Mouse (Mus musculus): ENCODE measurements around the gene Ssbp4.

The Ssbp4 gene

DNA sequence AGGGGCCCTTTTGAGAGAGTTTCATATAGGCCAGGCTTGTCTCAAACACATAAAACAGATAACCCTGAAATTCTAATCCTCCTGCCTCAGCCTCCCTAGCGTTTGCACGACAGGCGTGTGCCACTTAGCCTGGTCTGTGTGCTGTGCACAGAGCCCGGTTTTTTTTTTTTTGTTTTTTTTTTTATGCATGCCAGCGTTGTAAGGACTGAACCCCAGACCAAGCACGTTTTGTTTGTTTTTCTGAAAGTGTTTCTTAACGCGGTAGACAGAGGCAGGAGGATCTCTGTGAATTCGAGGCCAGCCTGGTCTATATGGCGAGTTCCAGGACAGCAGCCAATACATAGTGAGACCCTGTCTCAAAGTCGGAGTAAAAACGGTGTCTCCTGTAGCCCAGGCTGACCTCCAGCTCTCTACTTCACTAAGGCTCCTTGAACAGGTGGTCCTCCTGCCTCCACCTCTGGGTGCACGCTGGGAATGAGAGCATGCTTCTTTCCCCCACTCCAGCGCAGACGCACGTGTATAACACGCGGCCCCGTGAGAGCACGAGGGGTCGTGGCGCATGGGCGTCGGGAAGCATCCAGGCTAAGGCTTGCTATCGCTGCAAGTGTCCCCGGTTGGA is at the start of gene Ssbp4:
TSS of gene Ssbp4 (minus strand) at position 124 of the 619 bp plus-strand sequence.
- no peak for DNase-seq

DNA sequence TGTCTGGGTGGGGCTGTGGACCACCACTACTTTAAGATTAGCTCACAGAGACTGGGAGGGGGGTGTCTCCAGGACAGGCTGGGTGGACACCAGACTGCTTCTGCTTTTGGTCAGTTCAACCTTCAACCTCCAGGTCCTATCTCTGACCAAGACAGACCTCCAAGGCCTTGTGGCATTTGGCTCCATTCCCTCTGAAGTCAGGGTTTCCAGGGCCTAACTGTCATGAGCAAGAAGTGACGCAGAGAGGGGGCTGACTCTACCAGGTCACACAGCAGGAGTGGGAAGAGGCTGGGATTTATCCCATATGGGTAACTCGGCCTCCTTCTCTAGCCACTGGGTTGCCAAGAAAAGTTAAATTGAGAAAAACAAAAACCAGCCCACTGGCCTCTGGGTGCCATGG is 49.1 kb upstream of the Ssbp4 start:
- no peak for DNase-seq

DNA sequence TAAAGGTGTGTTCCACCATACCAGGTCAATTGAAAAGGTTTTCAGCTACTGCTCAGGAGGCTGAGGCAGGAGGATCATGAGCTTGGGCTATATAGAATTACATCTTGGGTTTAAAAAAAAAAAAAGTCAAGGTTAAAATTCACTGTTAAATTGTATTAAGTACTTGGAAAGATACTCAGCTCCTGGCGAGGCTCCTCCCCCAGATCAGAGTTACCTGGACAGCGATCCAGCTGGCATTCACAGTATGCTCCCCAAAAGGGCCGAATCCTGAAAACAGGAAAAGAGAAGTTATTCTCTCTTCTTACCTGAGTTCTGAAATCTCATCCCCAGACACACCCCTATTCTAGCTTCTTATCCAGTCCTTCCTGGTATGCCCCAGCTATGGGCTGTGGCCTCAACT is 48.5 kb upstream of the Ssbp4 start:
- DNase-seq, result no peak

DNA sequence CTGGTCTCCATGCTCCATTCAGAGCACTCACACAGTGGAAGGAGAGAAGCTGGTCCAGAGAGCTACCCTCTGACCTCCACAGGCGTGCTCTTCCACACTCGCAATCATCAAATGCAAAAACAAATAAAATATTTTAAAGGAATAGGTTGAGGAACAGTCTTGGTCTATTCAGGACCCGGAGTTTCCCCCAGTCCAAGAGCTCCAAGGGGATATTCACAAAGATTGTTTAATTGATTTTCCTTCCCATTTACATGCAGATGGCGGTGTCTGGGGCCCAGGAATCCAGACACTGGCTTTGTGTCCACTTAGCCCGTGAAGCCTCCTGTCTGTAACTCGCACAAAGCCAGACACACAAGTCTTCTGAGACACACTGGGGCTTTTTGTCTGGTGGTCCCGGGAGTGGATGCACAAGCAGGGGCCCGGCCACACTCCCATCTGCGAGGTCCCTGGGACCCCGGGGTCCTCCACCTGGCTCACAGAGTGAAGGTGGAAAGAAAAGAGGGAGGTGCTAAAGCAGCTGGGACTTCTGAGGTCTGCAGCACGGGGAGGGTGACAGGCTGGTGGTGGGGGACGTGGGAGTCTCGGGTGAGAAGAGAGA is 47.6 kb upstream of the Ssbp4 start:
- no peak for DNase-seq

DNA sequence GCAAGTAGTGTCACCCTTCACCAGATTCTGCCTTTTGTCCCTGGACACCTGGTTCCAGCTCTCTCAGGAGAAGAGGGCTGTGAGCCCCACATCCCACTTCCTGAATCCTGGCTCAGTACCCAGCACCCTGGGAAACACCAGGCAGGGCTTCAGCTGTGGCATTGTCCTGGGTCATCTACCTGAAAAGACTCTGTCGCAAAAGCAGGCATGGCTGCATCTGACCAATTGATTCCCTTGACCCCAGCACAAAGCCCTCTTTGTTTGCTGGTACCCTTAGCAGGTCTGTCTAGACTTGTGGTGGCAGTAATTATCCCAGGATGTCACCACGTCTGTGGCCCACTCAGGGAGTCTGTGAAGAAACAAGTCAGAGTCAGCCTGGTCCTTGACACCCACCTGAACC is 46.8 kb upstream of the Ssbp4 start:
- DNase-seq, result no peak

DNA sequence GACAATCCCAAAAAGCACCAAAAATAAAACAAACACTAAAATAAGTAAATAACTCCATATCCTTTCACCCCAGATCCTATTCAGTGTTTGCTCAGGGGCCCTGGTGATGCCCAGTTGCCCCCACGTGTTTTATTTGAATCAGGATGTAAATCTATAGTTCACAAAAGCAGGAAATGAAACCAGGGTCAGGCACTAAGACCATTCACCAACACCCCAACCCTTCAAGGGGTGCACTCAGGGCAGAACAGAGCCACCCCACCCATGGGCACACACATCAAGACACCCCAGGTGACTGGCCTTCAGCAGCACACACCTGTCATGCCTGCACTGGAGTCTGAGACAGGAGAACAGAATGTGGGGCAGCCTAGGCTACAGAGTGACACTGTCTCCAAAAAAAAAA is 45.4 kb upstream of the Ssbp4 start:
- no peak for DNase-seq

DNA sequence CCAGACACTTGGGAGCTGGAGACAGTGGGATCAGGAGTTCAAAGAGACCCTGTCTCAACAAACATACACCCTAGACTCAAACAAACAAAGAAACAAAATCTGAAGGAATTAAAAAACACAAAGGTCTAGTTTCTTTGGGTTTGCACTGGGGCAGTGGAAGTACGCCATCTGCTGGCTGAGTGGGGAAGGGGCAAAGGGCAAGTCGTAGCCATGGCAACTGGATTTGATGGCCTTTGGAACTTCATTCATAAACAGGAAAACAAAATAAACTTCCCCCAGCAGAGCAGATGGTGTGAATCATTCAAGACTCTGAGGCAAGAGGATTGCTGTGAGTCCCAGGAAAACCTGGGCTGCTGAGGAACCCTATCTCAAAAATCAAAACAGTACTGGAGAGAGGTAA is 44.6 kb upstream of the Ssbp4 start:
- DNase-seq, result peak; percentile 78 to 83

DNA sequence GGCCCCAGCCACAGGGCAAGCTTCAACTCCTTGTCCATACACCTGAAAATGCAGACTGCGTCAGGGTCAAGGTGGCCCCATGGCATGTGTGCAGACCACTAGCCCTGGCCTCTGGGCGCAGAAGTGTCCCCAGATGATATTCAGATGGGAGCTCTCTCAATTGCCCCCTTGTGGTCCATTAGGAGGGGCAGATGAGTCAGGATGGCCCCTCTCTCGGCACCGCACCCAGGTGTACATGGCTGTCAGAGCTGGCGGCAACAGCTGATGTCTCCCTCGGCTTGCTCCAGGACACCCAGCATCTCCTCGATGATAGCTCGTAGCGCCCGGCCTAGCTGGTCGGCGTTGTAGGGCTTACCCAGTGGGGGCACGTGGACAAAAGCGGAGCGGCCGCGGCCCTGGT is 41.7 kb upstream of the Ssbp4 start:
- no peak for DNase-seq

DNA sequence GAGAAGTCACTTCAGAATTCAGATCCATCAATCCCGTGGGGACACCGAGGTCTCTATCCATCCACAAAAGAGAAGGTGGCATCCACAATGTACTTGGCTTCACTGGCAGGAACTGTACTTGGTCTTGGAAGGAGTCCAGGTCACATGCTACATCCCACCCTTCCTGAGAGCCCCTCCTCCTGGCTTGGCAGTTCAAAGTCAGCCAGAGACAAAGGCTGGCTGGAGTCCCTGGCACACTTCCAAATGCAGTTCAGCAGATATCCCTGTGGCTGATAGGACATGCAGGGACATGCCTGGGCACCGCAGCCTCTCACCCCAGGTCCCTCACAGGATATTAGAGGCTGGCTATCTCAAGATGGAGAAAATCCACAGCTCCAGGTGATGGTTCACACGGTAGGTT is 40.7 kb upstream of the Ssbp4 start:
- DNase-seq, result peak; percentile 82 to 89

DNA sequence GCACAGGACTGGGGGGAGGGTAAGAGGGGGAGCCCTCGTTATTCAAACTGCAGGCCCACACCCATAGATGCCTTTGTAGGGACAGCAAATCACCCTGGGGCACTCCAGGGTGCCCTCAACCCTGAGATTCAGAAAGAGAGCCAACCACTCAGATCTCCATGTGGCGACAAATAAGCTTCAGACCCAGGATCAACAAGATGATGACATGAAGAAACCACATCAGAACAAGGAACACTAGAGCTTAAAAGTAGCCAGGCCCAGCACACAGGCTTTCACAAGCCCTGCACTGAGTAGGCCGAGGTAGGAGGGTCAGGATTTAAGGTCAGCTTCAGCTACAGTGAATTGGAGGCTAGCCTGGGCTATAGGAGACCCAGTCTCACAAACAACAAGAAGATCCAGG is 40.2 kb upstream of the Ssbp4 start:
- DNase-seq, result no peak

DNA sequence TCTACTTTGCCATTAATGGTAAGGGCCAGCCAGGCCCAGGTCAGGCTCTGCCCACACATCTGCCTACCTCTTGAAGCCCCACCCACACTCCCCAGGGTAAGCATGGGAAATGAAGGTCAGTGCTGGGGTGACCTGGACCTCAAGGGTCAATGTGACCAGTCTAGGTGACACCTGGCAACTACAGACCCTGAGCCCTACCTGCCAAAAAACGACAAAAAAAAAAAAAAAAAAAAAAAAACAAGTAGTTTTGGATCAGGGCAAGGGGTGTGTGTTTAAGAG is 39.4 kb upstream of the Ssbp4 start:
- DNase-seq, result no peak

DNA sequence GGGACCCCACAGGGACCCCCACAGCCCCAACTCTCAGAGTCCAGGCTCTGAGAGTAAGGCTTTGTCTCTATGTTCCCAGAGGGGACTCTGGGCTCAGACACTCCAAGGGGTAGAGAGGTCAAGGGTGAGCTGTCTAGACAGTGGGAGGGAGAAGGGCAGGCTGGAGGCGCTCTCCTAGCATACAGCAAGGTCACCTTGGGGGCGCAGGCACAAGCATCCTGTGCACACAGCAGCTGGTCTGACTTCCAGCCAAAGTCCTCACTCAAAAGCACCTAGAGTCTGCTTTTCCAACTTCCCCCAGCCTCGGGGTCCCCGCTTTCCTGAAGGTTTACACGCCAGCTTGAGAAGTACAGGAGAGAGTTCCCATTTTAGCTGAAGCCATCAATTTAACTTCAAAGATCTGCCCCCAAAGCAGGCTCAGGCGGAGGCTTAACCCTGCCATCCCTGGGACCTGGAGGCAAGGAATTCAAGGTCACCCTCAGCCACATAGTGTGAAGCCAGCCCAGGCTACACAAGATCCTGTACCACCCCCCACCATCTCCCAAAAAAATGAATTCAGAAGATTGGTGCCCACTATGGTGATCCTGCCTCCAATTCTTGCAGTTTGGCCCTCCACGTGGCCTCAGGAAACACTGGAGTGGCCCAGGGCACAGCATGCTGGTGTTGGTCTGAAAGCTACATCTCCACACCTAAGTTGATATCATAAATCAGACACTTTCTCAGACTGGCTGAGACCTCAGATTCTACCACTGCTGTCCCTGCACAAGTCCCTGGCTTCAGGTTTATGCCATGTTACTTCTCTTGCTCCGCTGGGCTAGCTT is 38.9 kb upstream of the Ssbp4 start:
- peak; percentile 70 to 82 for DNase-seq

DNA sequence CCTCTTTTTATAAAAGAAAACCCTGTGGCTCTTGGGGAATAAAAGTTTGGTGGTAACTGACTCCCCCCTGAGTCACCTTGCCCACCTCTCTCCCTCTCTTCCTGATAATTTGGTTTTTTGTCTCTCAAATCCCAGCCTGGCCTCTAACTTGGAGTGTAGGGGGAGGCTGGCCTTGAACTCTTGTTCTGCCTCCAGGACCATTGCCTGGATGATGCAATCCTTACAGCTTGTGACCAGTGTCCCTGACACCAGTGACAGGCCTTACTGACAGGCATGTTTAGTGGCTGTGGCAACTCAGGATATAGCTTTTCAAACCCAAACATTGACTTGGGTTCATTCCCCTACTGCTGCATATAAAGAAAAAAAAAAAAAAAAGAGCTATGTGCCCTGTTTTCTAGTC is 38.1 kb upstream of the Ssbp4 start:
- no peak for DNase-seq

DNA sequence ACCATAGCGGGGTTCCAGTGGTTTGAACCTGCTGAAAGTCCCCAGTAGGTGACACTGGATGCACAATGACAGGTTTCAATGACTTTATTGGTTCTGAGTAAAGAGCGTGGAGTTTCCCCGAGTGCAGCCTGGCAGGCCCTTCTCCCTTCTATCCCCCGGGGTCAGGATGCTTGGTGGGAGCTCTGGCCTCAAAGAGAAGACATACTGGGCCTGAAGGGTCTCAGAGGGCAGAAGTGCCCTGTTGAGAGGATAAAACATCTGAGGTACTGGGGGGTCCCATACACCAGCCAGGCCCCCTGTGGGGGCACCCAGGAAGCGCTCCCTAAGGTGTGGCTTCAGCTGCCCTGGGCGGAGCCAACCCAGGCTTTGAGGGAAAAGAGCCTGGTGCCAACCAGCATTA is 37.7 kb upstream of the Ssbp4 start:
- no peak for DNase-seq

DNA sequence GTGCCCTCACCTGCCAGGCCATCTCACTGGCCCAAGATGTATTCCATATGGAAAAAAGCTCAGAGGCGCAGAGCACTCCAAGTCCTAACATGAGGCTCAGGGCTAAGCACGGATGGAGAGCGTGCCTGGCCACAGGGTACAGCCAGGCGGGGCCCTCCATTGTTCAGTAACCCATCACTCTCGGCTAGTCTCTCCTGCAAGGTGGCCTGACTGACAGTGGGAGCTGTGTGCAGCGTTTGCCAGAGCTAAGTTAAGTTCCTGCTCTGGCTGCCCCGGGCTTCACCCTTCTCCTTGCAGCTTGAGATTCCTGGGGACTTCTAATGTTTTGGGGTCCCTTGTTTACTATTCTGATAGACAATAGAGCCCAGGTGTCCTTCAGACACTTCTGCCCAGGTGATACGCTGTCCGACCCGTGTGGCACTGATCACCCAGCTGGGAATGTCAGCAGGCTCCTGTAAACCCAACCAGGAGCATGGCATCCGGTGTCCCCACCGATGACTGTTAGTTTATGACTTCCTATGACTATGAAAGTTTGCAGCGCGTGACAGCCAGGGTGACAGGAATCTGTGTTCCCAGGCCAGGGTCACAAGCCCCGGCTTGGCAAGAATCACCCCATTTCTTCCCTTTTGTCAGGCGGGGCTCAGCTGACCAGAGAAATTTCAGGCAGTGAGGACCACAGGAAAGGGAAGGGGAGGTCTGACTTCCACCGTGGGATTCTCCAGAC is 37.0 kb upstream of the Ssbp4 start:
- peak; percentile 61 to 69 for DNase-seq

DNA sequence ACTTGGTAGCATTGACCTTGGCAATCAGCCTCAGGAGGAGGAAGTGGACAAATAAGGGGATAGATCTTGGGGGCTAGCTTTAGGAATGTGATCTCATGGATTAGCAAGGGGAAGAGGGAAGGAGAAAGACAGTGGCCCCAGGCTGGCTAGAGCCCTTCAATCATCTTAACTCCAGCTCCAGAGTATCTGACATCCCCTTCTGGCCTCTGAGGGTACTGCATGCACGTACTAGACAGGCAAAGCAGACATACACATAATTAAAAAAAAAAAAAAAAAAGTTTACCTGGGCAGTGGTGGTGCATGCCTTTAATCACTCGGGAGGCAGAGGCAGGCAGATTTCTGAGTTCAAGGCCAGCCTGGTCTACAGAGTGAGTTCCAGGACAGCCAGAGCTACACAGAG is 35.4 kb upstream of the Ssbp4 start:
- peak; percentile 59 to 73 for DNase-seq

DNA sequence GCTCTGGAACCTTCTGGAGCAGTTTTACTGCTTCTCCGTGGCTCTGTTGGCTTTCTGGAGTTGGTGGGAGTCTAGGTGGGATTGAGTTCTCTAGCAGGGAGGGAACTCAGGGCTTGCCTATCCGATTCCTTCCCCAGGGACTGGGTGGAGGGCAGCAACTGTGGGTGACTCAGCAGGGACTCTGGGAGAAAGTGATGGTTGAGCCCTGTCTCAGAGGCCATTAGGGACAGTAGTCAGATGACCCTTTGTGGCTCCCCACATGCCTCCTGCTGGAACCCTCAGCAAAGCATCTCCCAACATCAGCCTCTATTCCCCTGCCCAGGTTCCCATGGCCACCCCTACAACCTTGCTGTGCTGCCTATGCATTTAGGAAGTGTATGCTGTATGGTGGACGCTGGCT is 34.3 kb upstream of the Ssbp4 start:
- DNase-seq, result no peak

DNA sequence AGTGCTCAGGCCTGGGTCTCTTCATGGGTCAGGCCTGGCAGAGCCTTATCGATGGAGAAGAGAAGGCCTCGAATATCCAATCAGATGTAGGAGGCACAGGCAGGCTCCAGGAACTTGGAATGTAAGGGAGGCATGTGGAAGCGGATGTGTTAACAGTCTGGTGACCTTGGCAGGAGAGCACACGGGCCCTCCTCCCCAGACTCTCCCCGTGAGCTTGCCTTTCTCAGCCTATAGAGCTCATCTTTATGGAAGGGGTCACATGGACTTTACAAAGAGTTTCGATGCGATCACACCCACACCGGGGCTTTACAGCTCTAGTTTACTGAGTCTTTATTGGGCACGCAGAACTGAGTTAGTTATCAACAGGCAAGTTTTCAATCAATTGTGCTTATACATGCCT is 30.1 kb upstream of the Ssbp4 start:
- DNase-seq, result no peak

DNA sequence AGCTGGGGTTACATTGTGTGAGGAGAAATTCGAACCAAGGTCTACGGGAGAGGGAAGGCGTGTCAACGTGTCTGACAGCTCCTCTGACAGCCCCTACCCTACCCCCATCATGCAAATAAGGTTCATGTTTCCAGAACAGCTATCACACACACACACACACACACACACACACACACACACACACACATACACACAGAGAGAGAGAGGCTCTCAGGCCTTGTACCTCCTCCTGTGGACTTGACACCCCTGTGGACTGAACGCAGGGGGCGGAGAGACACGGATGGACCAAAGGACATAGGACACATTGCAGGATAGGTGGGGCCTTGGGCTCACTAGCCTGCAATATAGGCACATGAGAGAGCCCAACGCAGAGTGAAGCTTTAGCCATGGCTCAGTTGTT is 28.2 kb upstream of the Ssbp4 start:
- DNase-seq, result peak; percentile 34 to 62

DNA sequence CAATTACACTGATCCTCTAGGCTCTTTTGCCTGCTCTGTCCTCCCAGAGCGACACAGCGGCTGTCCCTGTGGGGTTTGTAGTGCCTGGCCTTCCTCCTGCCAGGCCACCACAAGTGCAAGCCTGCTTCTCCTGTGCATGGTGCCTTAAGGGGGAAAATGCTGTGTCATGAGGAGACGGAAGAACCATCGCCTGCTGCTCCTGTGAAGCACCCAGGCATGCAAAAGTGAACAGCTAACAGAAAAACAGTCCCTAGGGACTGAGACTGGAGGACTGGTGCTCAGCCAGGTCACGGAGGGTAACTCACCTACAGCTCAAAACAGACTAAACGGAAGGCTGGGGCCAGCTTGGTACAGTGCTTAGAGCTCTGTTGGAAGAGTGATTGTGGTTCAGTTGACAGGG is 26.9 kb upstream of the Ssbp4 start:
- peak in 1 of 2 experiments; percentile 47 for DNase-seq

DNA sequence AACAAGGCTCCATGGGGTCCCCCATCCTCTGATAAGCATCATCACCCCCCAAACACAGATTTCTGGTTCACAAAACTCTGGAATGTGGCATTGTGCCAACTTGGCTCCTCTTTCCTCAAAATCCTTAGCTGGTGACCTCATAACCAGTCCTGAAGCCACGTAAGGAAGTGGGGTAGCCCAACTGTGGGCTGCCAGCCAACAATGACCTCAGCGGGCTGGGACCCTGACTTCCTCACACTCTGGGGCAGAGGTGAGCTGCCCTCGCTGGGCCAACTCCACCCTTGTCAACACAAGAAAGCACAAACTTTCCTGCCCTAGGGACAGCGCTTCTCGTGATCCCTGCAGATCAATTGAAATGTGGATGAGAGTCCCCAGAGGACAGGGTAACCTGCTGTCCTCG is 25.4 kb upstream of the Ssbp4 start:
- peak; percentile 77 to 85 for DNase-seq

DNA sequence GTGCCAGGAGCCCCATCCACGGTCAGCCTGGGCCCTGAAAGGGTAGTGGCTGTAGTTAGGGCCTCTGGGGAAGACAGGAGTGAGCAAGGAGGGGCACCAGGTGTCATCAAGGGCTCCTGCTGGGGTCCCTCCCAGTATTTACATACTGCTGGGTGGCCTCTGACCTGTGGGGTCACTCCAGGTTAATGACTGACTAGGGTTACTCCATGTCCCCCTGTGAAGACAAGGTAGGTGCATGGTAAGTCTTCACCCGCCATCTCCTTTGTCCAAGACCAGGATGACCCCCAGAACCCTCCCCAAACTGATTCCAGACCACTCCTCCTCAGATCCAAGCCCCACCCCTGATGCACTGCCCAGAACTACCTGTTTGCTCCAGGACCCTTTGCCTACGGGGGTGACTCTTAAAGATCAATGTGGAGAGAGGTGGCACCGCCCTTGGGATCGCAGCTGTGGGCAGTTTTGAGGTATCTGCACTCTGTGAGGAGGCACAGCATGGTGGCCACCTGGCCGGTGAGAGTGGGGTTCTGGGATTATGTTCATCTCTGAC is 23.7 kb upstream of the Ssbp4 start, which contains the start of gene Gdf15:
TSS of gene Gdf15 (minus strand) at position 111 of the 547 bp plus-strand sequence.
- DNase-seq, result no peak

DNA sequence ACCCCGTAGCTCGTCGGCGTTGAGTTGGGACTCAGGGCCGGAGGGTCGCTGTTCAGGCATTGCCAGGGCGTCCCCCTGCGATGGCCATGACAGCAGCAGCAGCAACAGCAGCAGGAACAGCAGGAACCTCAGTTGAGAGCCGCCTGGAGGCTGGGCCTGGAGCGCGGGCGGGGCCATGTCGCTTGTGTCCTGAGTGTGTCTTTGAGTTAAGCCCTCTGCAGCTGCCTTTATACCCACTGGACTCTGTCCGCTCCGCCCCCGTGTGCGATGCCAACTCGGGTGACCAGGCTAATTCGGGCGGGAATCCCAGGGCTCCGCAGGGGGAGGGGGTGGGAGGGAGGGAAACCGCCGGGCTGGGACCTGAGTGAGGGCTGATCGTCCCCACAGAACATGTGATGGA is 22.8 kb upstream of the Ssbp4 start:
- peak; percentile 63 to 79 for DNase-seq
